Mouse (Mus musculus) small intestine, adult 2 months (tissue): ENCODE data around the gene Tecpr2.

Source experiments
- CTCF ChIP-seq: fragments of 200-500 bp; IDR thresholded peaks from 2 replicates; pipeline ENCODE4 v1.5.1; 2012; ENCODE audit warnings: low read depth, mild to moderate bottlenecking, control low read depth, inconsistent platforms, low read length, moderate library complexity, mixed read lengths; ENCODE audit not compliant: insufficient replicate concordance, insufficient read length; ENCODE audit errors: extremely low read depth
- POLR2A ChIP-seq: fragments of 200-500 bp; IDR thresholded peaks from 2 replicates; pipeline ENCODE4 v1.6.1; 2012; ENCODE audit warnings: low read depth, mild to moderate bottlenecking, control low read depth, inconsistent platforms, low read length, moderate library complexity

DNA sequence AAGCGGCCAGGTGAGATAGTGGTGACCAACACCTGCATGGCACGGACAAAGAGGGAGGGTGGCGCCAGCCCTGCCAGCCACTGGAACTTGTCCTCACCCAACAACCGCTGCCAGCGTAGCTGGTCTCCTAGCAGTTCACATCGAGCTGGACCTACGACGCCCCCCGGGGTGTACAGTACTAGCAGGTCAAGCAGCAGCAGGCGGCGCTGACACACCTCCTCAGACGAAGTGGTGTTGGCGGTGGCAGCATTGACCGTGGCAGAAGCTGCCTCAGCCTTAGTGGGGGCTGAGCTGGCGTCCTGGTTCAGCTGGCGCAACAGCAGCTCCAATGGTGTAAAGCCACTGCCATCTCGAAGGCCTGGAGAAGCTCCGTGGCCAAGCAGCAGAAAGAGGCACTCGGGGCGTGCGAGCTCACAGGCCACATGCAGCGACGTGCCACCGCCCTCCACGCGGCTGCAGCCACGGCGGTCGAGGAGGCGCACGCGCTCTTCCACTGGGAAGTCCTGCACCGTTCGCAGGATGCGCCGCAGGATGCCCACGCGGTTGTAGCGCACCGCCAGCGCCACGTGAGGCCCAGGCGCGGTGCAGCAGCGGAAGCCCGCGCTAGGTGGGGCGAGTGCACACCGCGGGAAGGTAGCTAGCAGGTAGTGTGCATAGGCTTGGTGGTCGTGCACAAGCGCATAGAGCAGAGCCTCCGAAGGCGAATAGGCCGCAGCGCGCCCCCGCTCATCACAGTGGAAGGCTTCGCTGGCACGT, 87.7 kb downstream of the Tecpr2 start:
- TF ChIP-seq POLR2A, result no peak
- no peak for TF ChIP-seq CTCF
